Mouse (Mus musculus): ENCODE results near the gene Armc2.

Gene Armc2

GRCm38 (mm10) chr10:42018016-42018949 lies at the start of gene Armc2:
TSS of gene Armc2 (minus strand) at chr10:42018442.
- peak; percentile 65 to 75 for DNase-seq

- DNase-seq: no peak
These were observed 46.2 kb upstream of the Armc2 start for GRCm38 (mm10) chr10:42064446-42064845.

GRCm38 (mm10) chr10:42059522-42059921 lies 41.3 kb upstream of the Armc2 start:
- DNase-seq: no peak

- no peak for DNase-seq
These were observed 39.5 kb upstream of the Armc2 start for GRCm38 (mm10) chr10:42057746-42058145.

GRCm38 (mm10) chr10:42057231-42057601 lies 39.0 kb upstream of the Armc2 start:
- DNase-seq: no peak

- DNase-seq: no peak
These were observed 38.4 kb upstream of the Armc2 start for GRCm38 (mm10) chr10:42056486-42057230.

GRCm38 (mm10) chr10:42055224-42056165 lies 37.3 kb upstream of the Armc2 start:
- no peak for DNase-seq

- DNase-seq: no peak
These were observed 32.8 kb upstream of the Armc2 start for GRCm38 (mm10) chr10:42051069-42051468.

- no peak for DNase-seq
These were observed 30.4 kb upstream of the Armc2 start for GRCm38 (mm10) chr10:42048648-42049047.

- DNase-seq: no peak
These were observed 26.3 kb upstream of the Armc2 start for GRCm38 (mm10) chr10:42044574-42044973.

- no peak for DNase-seq
These were observed 25.1 kb upstream of the Armc2 start for GRCm38 (mm10) chr10:42043307-42043706.

- no peak for DNase-seq
These were observed 24.6 kb upstream of the Armc2 start for GRCm38 (mm10) chr10:42042881-42043280.

- no peak for DNase-seq
These were observed 23.8 kb upstream of the Armc2 start for GRCm38 (mm10) chr10:42042087-42042486.

GRCm38 (mm10) chr10:42038571-42038970 lies 20.3 kb upstream of the Armc2 start:
- no peak for DNase-seq

GRCm38 (mm10) chr10:42037301-42037870 lies 19.1 kb upstream of the Armc2 start:
- no peak for DNase-seq

- no peak for DNase-seq
These were observed 18.6 kb upstream of the Armc2 start for GRCm38 (mm10) chr10:42036846-42037245.

- no peak for DNase-seq
These were observed 15.3 kb upstream of the Armc2 start for GRCm38 (mm10) chr10:42033571-42033970.

GRCm38 (mm10) chr10:42031021-42031420 lies 12.8 kb upstream of the Armc2 start:
- peak; percentile 88 to 93 for DNase-seq

- no peak for DNase-seq
These were observed 11.3 kb upstream of the Armc2 start for GRCm38 (mm10) chr10:42029502-42029901.

- no peak for DNase-seq
These were observed 9.1 kb upstream of the Armc2 start for GRCm38 (mm10) chr10:42027337-42027736.

- DNase-seq: no peak
These were observed 6.2 kb upstream of the Armc2 start for GRCm38 (mm10) chr10:42024406-42024805.

GRCm38 (mm10) chr10:42021536-42021935 lies 3.3 kb upstream of the Armc2 start:
- no peak for DNase-seq
